Mouse (Mus musculus) granulocyte monocyte progenitor cell, adult 5-6 weeks (primary cell): ENCODE data around the gene Myh10. TPM values are rescaled to one million over a fixed set of nuclear protein-coding genes. Genes with fewer than 3 reads are reported as not detected.
A peak's percentile ranks its signal among the peaks of the same experiment; 100 is the strongest.

Source experiments
- ATAC-seq: replicated peaks from 2 replicates; pipeline ENCODE4 v1.8.0; 2016; ENCODE audit warnings: mild to moderate bottlenecking, moderate TSS enrichment, inconsistent platforms; ENCODE audit not compliant: poor library complexity, severe bottlenecking
- total RNA-seq, 2 experiments: library from RNA; stranded (forward) in 1 of 2; stranded (reverse) in 1 of 2; fragments of 200-712, 200-1000 nt in 1 of 2; fragments of >200 nt in 1 of 2; fragmentation: Nextera tagmentation in 1 of 2; gene quantifications; 2 replicates each; pipeline ENCODE4 v1.2.3; 2014 to 2017

Gene Myh10
- total RNA-seq, 2 experiments from 2014 or later = 0.21 to 0.37 TPM

- no peak for ATAC-seq
These were observed 51.3 kb downstream of the Myh10 start for GRCm38 (mm10) chr11:68742658-68743057.

- ATAC-seq = no peak
These were observed 52.8 kb downstream of the Myh10 start for GRCm38 (mm10) chr11:68744150-68744549.

- no peak for ATAC-seq
These were observed 54.2 kb downstream of the Myh10 start for GRCm38 (mm10) chr11:68745374-68746200.

- ATAC-seq = no peak
These were observed 56.8 kb downstream of the Myh10 start for GRCm38 (mm10) chr11:68748121-68748520.

- ATAC-seq = no peak
These were observed 58.8 kb downstream of the Myh10 start for GRCm38 (mm10) chr11:68750206-68750605.

- ATAC-seq = peak; percentile 67; the same call in 1 of the 2 replicates
These were observed 59.6 kb downstream of the Myh10 start for GRCm38 (mm10) chr11:68750938-68751337.

- ATAC-seq = no peak
These were observed 62.9 kb downstream of the Myh10 start for GRCm38 (mm10) chr11:68754283-68754682.

- ATAC-seq = no peak
These were observed 65.3 kb downstream of the Myh10 start for GRCm38 (mm10) chr11:68756456-68757348.

- ATAC-seq = no peak
These were observed 68.3 kb downstream of the Myh10 start for GRCm38 (mm10) chr11:68759691-68760090.

- no peak for ATAC-seq
These were observed 69.8 kb downstream of the Myh10 start for GRCm38 (mm10) chr11:68761155-68761554.

- ATAC-seq = no peak
These were observed 70.3 kb downstream of the Myh10 start for GRCm38 (mm10) chr11:68761664-68762063.

GRCm38 (mm10) chr11:68764622-68765021 is 73.3 kb downstream of the Myh10 start:
- no peak for ATAC-seq

- no peak for ATAC-seq
These were observed 76.6 kb downstream of the Myh10 start for GRCm38 (mm10) chr11:68767762-68768542.

- peak; percentile 22; the same call in 1 of the 2 replicates for ATAC-seq
These were observed 78.6 kb downstream of the Myh10 start for GRCm38 (mm10) chr11:68769770-68770510.

- ATAC-seq = no peak
These were observed 84.8 kb downstream of the Myh10 start for GRCm38 (mm10) chr11:68776147-68776655.

GRCm38 (mm10) chr11:68777933-68778332 is 86.6 kb downstream of the Myh10 start:
- no peak for ATAC-seq

GRCm38 (mm10) chr11:68778855-68779254 is 87.5 kb downstream of the Myh10 start:
- ATAC-seq = no peak

- ATAC-seq = no peak
These were observed 88.5 kb downstream of the Myh10 start for GRCm38 (mm10) chr11:68779735-68780465.
